Mouse (Mus musculus) stomach, embryonic 14.5 days (tissue): Measurements from ENCODE around the gene Ccdc153. TPM values are rescaled to one million over a fixed set of nuclear protein-coding genes. Genes with fewer than 3 reads are reported as not detected.

Experiments
- ATAC-seq: fragments of 200-750 bp; cut with Nextera tagmentation; 2 replicates; pipeline ENCODE4 v1.8.0; 2017; ENCODE audit warnings: low read depth, moderate TSS enrichment; ENCODE audit not compliant: insufficient number of reproducible peaks, insufficient read depth, low FRiP score
- H3K27ac ChIP-seq: fragments of 300-500 bp; sonication (generic); 2 replicates; pipeline ENCODE4 v1.5.1; 2014; ENCODE audit warnings: mild to moderate bottlenecking, low read length, moderate library complexity, mixed read lengths
- H3K27me3 ChIP-seq: fragments of 300-500 bp; sonication (generic); 2 replicates; pipeline ENCODE4 v1.6.1; 2014; ENCODE audit warnings: low read length, control low read depth, mixed read lengths; ENCODE audit not compliant: control insufficient read depth, insufficient read depth
- H3K36me3 ChIP-seq: fragments of 300-500 bp; sonication (generic); 2 replicates; pipeline ENCODE4 v1.6.1; 2014; ENCODE audit warnings: mild to moderate bottlenecking, control low read depth, low read length, moderate library complexity, mixed read lengths; ENCODE audit not compliant: control insufficient read depth, insufficient read depth
- H3K4me1 ChIP-seq: fragments of 300-500 bp; sonication (generic); 2 replicates; pipeline ENCODE4 v1.6.1; 2014; ENCODE audit warnings: low read length, control low read depth, mixed read lengths; ENCODE audit not compliant: control insufficient read depth, insufficient read depth
- H3K4me2 ChIP-seq: fragments of 300-500 bp; sonication (generic); replicated peaks from 2 replicates; pipeline ENCODE4 v1.6.1; 2014; ENCODE audit warnings: low read depth, low read length, control low read depth
- H3K4me3 ChIP-seq: fragments of 300-500 bp; sonication (generic); 2 replicates; pipeline ENCODE4 v1.5.1; 2014; ENCODE audit warnings: low read depth, low read length, control low read depth
- H3K9ac ChIP-seq: fragments of 300-500 bp; sonication (generic); replicated peaks from 2 replicates; pipeline ENCODE4 v1.6.1; 2014; ENCODE audit warnings: low read depth, mild to moderate bottlenecking, control low read depth, low read length, moderate library complexity, mixed read lengths
- H3K9me3 ChIP-seq: fragments of 300-500 bp; sonication (generic); 2 replicates; pipeline ENCODE4 v1.6.1; 2016; ENCODE audit warnings: low read depth, low read length, control low read depth; ENCODE audit not compliant: control insufficient read depth
- WGBS: fragments of 180-500 bp; shearing (Covaris S2); extraction: QIAGEN DNeasy Blood & Tissue Kit; methylation state at CpG from one replicate; pipeline ENCODE4 v1.1.7; 2014; 5-methylcytosine and 5-hydroxymethylcytosine counted together
- polyA plus RNA-seq: library from polyadenylated mRNA; unstranded; fragments of >200 nt; fragmentation: Nextera tagmentation; extraction: Ambion mirVana; gene quantifications from 2 replicates; pipeline ENCODE4 v1.2.1, GENCODE M21; 2014

The Ccdc153 gene
- not detected in 2 replicates for polyA plus RNA-seq

DNA sequence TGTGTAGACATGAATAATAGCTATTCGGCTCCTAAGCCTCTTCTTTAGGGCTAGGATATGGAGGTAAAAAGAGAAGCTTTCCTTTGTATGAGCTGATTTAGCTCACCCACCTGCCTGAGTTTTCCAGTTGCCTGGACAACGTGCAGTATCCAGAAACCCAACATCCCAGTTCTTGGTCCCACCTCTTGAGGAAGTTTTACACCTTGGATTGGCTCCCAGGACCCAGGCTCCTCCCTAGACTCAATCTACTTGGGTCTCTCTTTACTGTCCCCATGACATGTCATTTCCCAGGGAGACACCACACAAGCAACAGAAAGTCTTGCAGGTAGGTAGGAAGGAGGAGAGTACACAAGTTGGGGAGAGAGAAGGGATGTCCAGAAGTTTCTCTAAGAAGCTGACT is at the start of gene Ccdc153:
Gene Ccdc153 (plus strand): TSS at position 278 of the 400 bp plus-strand sequence.
- no peak within 1 kb of the TSS for H3K4me3 ChIP-seq
- no peaks in the 10 kb centered on the region for H3K36me3 ChIP-seq
- H3K4me1 ChIP-seq, result no peaks in the 10 kb centered on the region
- no peaks in the 10 kb centered on the region for H3K27me3 ChIP-seq
- H3K27ac ChIP-seq, result no peak within 1 kb of the TSS
- H3K4me2 ChIP-seq, result no peak within 1 kb of the TSS
- no peak for ATAC-seq
- no peaks in the 10 kb centered on the region for H3K9me3 ChIP-seq
- no peak within 1 kb of the TSS for H3K9ac ChIP-seq
- 28% methylated on average over 2 of the region's 2 CpGs for WGBS

DNA sequence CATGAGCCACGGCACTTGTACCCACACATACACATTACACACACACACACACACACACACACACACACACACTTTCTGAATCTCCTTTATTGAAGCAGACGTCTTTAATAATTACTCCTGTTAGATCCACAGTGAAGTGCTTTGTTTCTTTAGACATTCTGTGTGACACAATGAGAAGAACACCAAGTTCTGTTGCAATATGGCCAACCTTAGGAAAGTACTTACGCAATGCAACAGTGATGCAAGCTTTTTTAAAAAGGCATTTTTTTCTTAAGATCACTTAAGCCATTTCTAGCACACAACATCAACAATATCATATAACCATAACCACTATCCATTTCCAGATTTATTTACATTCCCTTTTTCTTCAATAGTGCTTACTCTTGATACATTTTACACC is 49.3 kb upstream of the Ccdc153 start:
- WGBS, result 74% methylated on average over 3 of the region's 3 CpGs
- no peaks in the 10 kb centered on the region; the same call in 1 of the 2 replicates for H3K36me3 ChIP-seq
- no peak for ATAC-seq

DNA sequence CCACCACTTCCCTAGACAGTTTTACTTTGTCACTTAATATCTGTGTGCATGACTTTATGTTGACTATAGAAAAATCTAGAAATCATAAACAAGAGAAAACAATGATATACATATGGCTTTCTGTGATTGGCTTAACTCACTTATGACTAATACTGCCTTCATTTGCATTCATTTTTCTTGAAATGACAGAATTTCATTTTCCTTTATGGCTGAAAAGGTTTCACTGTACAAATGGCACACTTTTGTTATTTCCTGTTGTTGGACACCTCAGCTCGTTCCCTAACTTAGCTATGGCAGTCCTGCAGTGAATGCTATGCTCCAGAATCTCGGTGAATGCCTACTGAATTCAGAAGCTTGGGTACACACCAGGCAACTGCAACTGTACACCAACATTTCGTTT is 48.2 kb upstream of the Ccdc153 start:
- H3K4me1 ChIP-seq, result no peaks in the 10 kb centered on the region
- no peaks in the 10 kb centered on the region for H3K27me3 ChIP-seq
- 91% methylated on average over 3 of the region's 3 CpGs for WGBS
- H3K27ac ChIP-seq, result no peak overlapping the region
- no peak overlapping the region for H3K4me2 ChIP-seq
- H3K36me3 ChIP-seq, result no peaks in the 10 kb centered on the region; the same call in 1 of the 2 replicates
- no peak overlapping the region for H3K9ac ChIP-seq
- H3K9me3 ChIP-seq, result no peaks in the 10 kb centered on the region
- ATAC-seq, result no peak
- H3K4me3 ChIP-seq, result no peak overlapping the region

More for the DNA sequence above, 49.3 kb upstream of the Ccdc153 start:
- Histone ChIP-seq H3K4me2 (no peak overlapping the region), H3K27ac (no peak overlapping the region), H3K9me3 (no peaks in the 10 kb centered on the region), H3K9ac (no peak overlapping the region), H3K4me3 (no peak overlapping the region), H3K27me3 (no peaks in the 10 kb centered on the region), H3K4me1 (no peaks in the 10 kb centered on the region)

DNA sequence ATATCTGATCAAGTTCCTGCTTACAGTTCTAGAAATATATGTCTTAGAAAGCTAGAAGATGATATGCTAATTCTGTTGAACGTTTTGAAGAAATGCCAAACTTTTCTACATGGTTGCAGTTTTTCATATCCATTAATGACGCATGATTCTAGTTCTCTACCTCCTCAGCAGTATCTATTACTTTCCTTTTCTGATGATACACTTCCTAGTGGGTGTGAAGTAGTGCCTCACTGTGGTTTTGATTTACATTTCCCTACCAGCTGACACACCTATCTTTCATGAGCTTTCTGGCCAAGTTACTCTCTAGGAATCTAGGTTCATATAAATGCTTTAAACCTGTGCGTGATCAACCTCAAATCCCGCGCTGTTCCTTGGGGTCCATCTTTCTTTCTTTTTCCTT is 47.7 kb upstream of the Ccdc153 start:
- no peak overlapping the region for H3K27ac ChIP-seq
- WGBS, result 96% methylated on average over 5 of the region's 5 CpGs
- no peaks in the 10 kb centered on the region for H3K9me3 ChIP-seq
- no peak for ATAC-seq
- no peaks in the 10 kb centered on the region for H3K27me3 ChIP-seq
- no peak overlapping the region for H3K4me2 ChIP-seq
- H3K9ac ChIP-seq, result no peak overlapping the region
- peaks cover 4% of the 10 kb centered on the region; the same call in 1 of the 2 replicates for H3K36me3 ChIP-seq
- H3K4me1 ChIP-seq, result no peaks in the 10 kb centered on the region
- no peak overlapping the region for H3K4me3 ChIP-seq

DNA sequence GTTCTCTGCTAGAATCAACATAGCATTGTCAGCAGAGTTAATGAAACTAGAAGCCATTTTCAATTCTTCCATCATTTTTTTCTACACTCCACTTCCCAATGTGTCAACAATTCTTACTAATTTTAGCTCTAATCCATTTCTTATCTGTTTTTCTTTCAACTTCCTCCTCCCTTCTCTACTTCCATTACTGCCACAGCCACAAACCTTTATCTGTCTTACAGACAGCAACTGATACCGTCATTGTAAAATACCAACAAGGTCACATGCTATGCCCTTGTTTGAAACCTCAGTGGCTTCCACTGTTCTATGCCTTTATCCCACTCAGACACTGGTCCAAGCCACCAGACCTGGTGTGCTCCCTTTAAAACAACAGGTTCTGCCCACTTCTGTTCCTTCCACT is 46.5 kb upstream of the Ccdc153 start:
- ATAC-seq, result no peak
- no peak overlapping the region for H3K9ac ChIP-seq
- no peaks in the 10 kb centered on the region for H3K4me1 ChIP-seq
- H3K36me3 ChIP-seq, result peaks cover 12% of the 10 kb centered on the region
- no peak overlapping the region for H3K4me2 ChIP-seq
- no peaks in the 10 kb centered on the region for H3K27me3 ChIP-seq
- H3K9me3 ChIP-seq, result no peaks in the 10 kb centered on the region
- H3K27ac ChIP-seq, result no peak overlapping the region
- 53% methylated on average over 1 of the region's 1 CpGs for WGBS
- no peak overlapping the region for H3K4me3 ChIP-seq

DNA sequence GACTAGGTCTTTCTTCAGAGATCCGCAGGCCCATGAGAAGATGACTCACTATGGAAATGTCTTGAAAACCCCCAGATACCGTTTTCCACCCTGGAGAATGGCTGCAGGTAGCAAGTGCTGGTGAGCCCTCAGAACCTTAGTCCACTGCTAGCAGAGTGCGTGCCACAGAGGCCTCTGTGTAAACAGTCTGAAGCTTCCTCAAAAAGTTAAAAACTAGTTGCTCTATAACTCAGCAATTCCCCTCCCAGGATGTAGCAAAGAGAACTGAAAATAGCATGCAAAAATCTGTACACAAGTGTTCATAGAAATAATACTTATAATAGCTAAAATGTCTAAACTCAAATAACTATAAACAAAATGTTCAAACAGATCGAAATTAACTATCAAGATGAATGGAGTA is 44.1 kb upstream of the Ccdc153 start:
- no peak for ATAC-seq
- Histone ChIP-seq H3K36me3 (peaks cover 17% of the 10 kb centered on the region), H3K9ac (no peak overlapping the region), H3K4me2 (no peak overlapping the region), H3K27me3 (no peaks in the 10 kb centered on the region), H3K27ac (no peak overlapping the region), H3K4me1 (no peaks in the 10 kb centered on the region), H3K4me3 (no peak overlapping the region), H3K9me3 (no peaks in the 10 kb centered on the region)
- WGBS, result 92% methylated on average over 4 of the region's 4 CpGs

DNA sequence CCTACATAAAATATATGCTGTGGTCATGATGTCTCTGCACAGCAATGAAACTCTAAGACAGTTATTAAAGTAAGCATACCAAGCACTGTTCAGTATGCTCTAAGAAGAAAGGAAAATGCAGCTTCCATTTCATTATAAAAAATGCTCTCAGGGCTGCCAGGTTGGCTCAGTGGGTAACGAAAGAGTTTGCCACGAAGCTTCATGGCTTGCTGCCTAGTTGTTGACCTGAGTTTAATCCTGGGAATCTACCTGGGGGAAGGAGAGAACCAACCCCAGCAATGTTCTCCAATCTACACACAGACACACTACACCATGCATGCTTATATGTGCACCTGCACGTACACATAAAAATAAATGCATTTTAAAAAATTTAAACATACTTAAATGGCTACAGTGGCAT is 41.3 kb upstream of the Ccdc153 start:
- Histone ChIP-seq H3K27me3 (no peaks in the 10 kb centered on the region), H3K4me1 (no peaks in the 10 kb centered on the region), H3K9me3 (no peaks in the 10 kb centered on the region), H3K27ac (no peak overlapping the region), H3K9ac (no peak overlapping the region), H3K4me2 (no peak overlapping the region), H3K36me3 (peaks cover 17% of the 10 kb centered on the region), H3K4me3 (no peak overlapping the region)
- ATAC-seq, result no peak
- WGBS, result 73% methylated on average over 3 of the region's 3 CpGs

DNA sequence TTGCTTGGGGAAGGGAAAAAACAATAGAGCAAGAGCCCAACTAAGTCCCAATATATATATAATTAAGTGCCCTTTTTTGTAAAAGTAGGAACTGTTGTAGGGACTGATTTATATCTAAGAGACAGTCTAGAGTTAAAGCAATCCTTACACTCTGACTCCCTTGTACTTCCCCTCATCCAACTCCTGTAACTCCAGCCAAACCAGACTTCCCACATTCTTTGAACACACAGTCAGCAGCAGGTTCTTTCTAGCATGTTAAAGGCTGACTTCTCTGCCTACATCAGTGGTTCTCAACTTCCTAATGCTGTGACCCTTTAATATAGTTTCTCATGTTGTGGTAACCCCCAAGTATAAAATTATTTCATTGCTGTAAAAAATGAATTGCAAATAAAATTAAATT is 40.9 kb upstream of the Ccdc153 start:
- Histone ChIP-seq H3K9me3 (no peaks in the 10 kb centered on the region), H3K27ac (no peak overlapping the region)

DNA sequence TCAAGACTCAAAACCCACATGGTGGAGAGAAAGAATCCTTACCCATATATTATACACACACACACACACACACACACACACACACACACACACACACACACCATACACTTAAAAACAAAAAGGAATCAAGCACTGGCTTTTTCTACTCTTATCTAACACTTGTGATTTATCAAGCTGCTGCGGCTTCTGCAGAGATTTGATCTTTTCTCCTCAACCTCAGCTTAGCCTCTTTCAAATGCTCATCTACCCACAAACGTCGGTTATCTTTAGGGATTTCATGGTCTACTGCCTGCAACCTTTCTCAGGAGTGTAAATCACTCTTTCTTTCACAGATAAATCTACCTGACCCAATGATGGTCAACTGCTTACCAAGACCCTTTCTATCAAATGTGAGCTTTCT is 40.0 kb upstream of the Ccdc153 start:
- WGBS, result 79% methylated on average over 3 of the region's 3 CpGs
- peaks cover 17% of the 10 kb centered on the region for H3K36me3 ChIP-seq
- H3K9ac ChIP-seq, result no peak overlapping the region
- no peak overlapping the region for H3K27ac ChIP-seq
- no peak overlapping the region for H3K4me3 ChIP-seq
- no peak overlapping the region for H3K4me2 ChIP-seq
- H3K27me3 ChIP-seq, result no peaks in the 10 kb centered on the region
- H3K4me1 ChIP-seq, result no peaks in the 10 kb centered on the region
- ATAC-seq, result no peak
- no peaks in the 10 kb centered on the region for H3K9me3 ChIP-seq

More for the DNA sequence above, 40.9 kb upstream of the Ccdc153 start:
- H3K4me3 ChIP-seq, result no peak overlapping the region
- no peak for ATAC-seq
- no peaks in the 10 kb centered on the region for H3K4me1 ChIP-seq
- H3K27me3 ChIP-seq, result no peaks in the 10 kb centered on the region
- no peak overlapping the region for H3K9ac ChIP-seq
- H3K36me3 ChIP-seq, result peaks cover 17% of the 10 kb centered on the region
- H3K4me2 ChIP-seq, result no peak overlapping the region
